ENCODE assay signal across 9 mouse cellular contexts in genomic region chr11:116273469-116274044, GRCm38 (mm10). TPM values are rescaled to one million over a fixed set of nuclear protein-coding genes. Genes with fewer than 3 reads are reported as not detected.
DNase-seq lines count a peak whose midpoint lies in the region; ATAC-seq and TF ChIP-seq lines count a peak whose summit lies in the region.
"Had no signal": no experiment of that assay in that cellular context is flagged by ENCODE, and none has a peak within 500 bp of the region (broad histone marks: within the 10 kb centered on the region; RNA-seq: fewer than 3 reads in every experiment).

No protein-coding gene starts in this region.

- H3K36me3 ChIP-seq in C2C12 (ENCODE audit: control insufficient read depth, insufficient read depth), result peaks cover 33% of the 10 kb centered on the region
- H3K36me3 ChIP-seq in forebrain, embryonic 11.5 days (ENCODE audit: control insufficient read depth, insufficient read depth, low read length), result no peaks in the 10 kb centered on the region
- peaks cover 41% of the 10 kb centered on the region for H3K36me3 ChIP-seq in liver, embryonic 12.5 days

- peak overlapping the region; percentile 86 for H3ac ChIP-seq in C2C12 (ENCODE audit: control insufficient read depth, insufficient read length, low read depth)

- DNase-seq in frontal cortex, postnatal 14 days (ENCODE audit: low spot score in 2 of 2), result no peak
- no peak for DNase-seq in forebrain, embryonic 11.5 days (ENCODE audit: low spot score)
- DNase-seq in right cerebral cortex, postnatal 25 days, result no peak
- DNase-seq in layer of hippocampus, postnatal 25 days (ENCODE audit: extremely low spot score in 1 of 2, low spot score in 1 of 2), result no peak
- DNase-seq in embryo, embryonic 11 days, result no peak

- peaks cover 67% of the 10 kb centered on the region for H3K79me2 ChIP-seq in C2C12 (ENCODE audit: control insufficient read depth, insufficient read depth)

- H3K4me3 ChIP-seq in C2C12 (ENCODE audit: insufficient read depth, poor library complexity, severe bottlenecking), result peak overlapping the region; percentile 82
- peak overlapping the region; percentile 92 for H3K4me3 ChIP-seq in forebrain, embryonic 11.5 days (ENCODE audit: low read depth, low read length)
- H3K4me3 ChIP-seq in liver, embryonic 12.5 days, result peak overlapping the region; percentile 95

- H3K9ac ChIP-seq in forebrain, embryonic 11.5 days (ENCODE audit: low read length), result peak overlapping the region; percentile 91
- peak overlapping the region; percentile 94 for H3K9ac ChIP-seq in liver, embryonic 12.5 days

- peak overlapping the region; percentile 87 for H3K4me2 ChIP-seq in forebrain, embryonic 11.5 days (ENCODE audit: low read depth, low read length, severe bottlenecking)
- peak overlapping the region; percentile 80 for H3K4me2 ChIP-seq in liver, embryonic 12.5 days

- H3K27ac ChIP-seq in forebrain, embryonic 11.5 days (ENCODE audit: low read depth, low read length), result no peak overlapping the region
- peak overlapping the region; percentile 82 for H3K27ac ChIP-seq in liver, embryonic 12.5 days

- no peaks in the 10 kb centered on the region for H3K9me3 ChIP-seq in forebrain, embryonic 11.5 days (ENCODE audit: control insufficient read depth, low read length)
- H3K9me3 ChIP-seq in liver, embryonic 12.5 days (replicated peaks), result no peaks in the 10 kb centered on the region

- H3K4me1 ChIP-seq in forebrain, embryonic 11.5 days (replicated peaks; ENCODE audit: control insufficient read depth, insufficient read depth, low read length), result peaks cover 5% of the 10 kb centered on the region; the same call in 1 of the 2 replicates
- peaks cover 49% of the 10 kb centered on the region for H3K4me1 ChIP-seq in liver, embryonic 12.5 days

- ATAC-seq in frontal cortex, adult (ENCODE audit: low TSS enrichment), result peak; percentile 58; the same call in 1 of the 2 replicates
- peak; percentile 37 for ATAC-seq in forebrain, embryonic 11.5 days (replicated peaks; ENCODE audit: low FRiP score)
- peak; percentile 67 for ATAC-seq in liver, embryonic 12.5 days

- WGBS in forebrain, embryonic 11.5 days, result under 1% methylated on average over 39 of the region's 39 CpGs
- under 1% methylated on average over 39 of the region's 39 CpGs for WGBS in liver, embryonic 12.5 days (ENCODE audit: insufficient replicate concordance)

- no peak for TF ChIP-seq CTCF in C2C12 (IDR thresholded peaks at IDR 0.05; ENCODE audit: control insufficient read depth, insufficient read depth, insufficient read length)

- H3K27me3 ChIP-seq in C2C12 (ENCODE audit: control insufficient read depth, insufficient read depth, insufficient read length), result no peaks in the 10 kb centered on the region
- H3K27me3 ChIP-seq in forebrain, embryonic 11.5 days (ENCODE audit: control insufficient read depth, insufficient read depth, low read length), result no peaks in the 10 kb centered on the region
- no peaks in the 10 kb centered on the region for H3K27me3 ChIP-seq in liver, embryonic 12.5 days (replicated peaks)

- peaks cover 44% of the 10 kb centered on the region for H3K79me3 ChIP-seq in C2C12 (ENCODE audit: low read depth)

TF ChIP-seq in C2C12, 6 proteins besides CTCF, POLR2A, EP300 and RAD21:
- no peak for TF ChIP-seq CEBPB (IDR thresholded peaks at IDR 0.05; ENCODE audit: low read depth)
- no peak for TF ChIP-seq USF1 (IDR thresholded peaks at IDR 0.05; ENCODE audit: low read depth)
- no peak for TF ChIP-seq MAX (IDR thresholded peaks at IDR 0.05)
- no peak for TF ChIP-seq MYOG (IDR thresholded peaks at IDR 0.05; ENCODE audit: control insufficient read depth, extremely low read depth, insufficient read length)
- TF ChIP-seq MYOD1 (IDR thresholded peaks at IDR 0.05; ENCODE audit: control insufficient read depth, insufficient read length, low read depth), result no peak
- TF ChIP-seq FOSL1 (IDR thresholded peaks at IDR 0.05; ENCODE audit: insufficient read depth, low read length, poor library complexity, severe bottlenecking), result no peak

RNA-seq across cellular contexts. Expression of gene Srp68, which starts 0.5 kb away (rescaled TPM):
- polyA plus RNA-seq in C2C12 (2012; fragmentation: generic; extraction: Trizol), result 81.9 TPM
- polyA plus RNA-seq in forebrain, embryonic 11.5 days (2014; fragmentation: Nextera tagmentation; extraction: Ambion mirVana), result 81.2 and 83.6 TPM in 2 replicates
- 66.4 and 66.8 TPM in 2 replicates for polyA plus RNA-seq in liver, embryonic 12.5 days (2016; fragmentation: Nextera tagmentation; extraction: Ambion mirVana)
- 10 to 100 TPM; 61.5 to 61.7 TPM for total RNA-seq in layer of hippocampus, postnatal 25 days (2021)

RNA-seq across cellular contexts. Expression of gene Galr2, which starts 7.2 kb away (rescaled TPM):
- 0.85 TPM for polyA plus RNA-seq in C2C12 (2012; fragmentation: generic; extraction: Trizol)
- 0.27 TPM in 1 of 2 replicates, not detected in the other for polyA plus RNA-seq in forebrain, embryonic 11.5 days (2014; fragmentation: Nextera tagmentation; extraction: Ambion mirVana)
- polyA plus RNA-seq in liver, embryonic 12.5 days (2016; fragmentation: Nextera tagmentation; extraction: Ambion mirVana), result not detected in 2 replicates
- total RNA-seq in layer of hippocampus, postnatal 25 days (2021), result not detected
- total RNA-seq: hematopoietic stem cell, adult 5-6 weeks had no signal

RNA-seq across cellular contexts. Expression of gene Exoc7, which starts 33.5 kb away (rescaled TPM):
- 31.5 TPM for polyA plus RNA-seq in C2C12 (2012; fragmentation: generic; extraction: Trizol)
- polyA plus RNA-seq in forebrain, embryonic 11.5 days (2014; fragmentation: Nextera tagmentation; extraction: Ambion mirVana), result 67.8 and 71.1 TPM in 2 replicates
- 29.7 and 31.8 TPM in 2 replicates for polyA plus RNA-seq in liver, embryonic 12.5 days (2016; fragmentation: Nextera tagmentation; extraction: Ambion mirVana)
- total RNA-seq in layer of hippocampus, postnatal 25 days (2021), result 10 to 100 TPM; 85.0 to 87.2 TPM

RNA-seq across cellular contexts. Expression of gene Evpl, which starts 35.7 kb away (rescaled TPM):
- polyA plus RNA-seq in C2C12 (2012; fragmentation: generic; extraction: Trizol), result 0.13 TPM
- 0.61 and 0.80 TPM in 2 replicates for polyA plus RNA-seq in forebrain, embryonic 11.5 days (2014; fragmentation: Nextera tagmentation; extraction: Ambion mirVana)
- 0.30 and 0.31 TPM in 2 replicates for polyA plus RNA-seq in liver, embryonic 12.5 days (2016; fragmentation: Nextera tagmentation; extraction: Ambion mirVana)
- under 1 TPM; 0.26 to 0.59 TPM for total RNA-seq in layer of hippocampus, postnatal 25 days (2021)
